Mouse (Mus musculus) midbrain, embryonic 14.5 days (tissue): Measurements from ENCODE around the gene Abca12. TPM values are rescaled to one million over a fixed set of nuclear protein-coding genes. Genes with fewer than 3 reads are reported as not detected.

Experiments used
- ATAC-seq: fragments of 200-750 bp; cut with Nextera tagmentation; 2 replicates; pipeline ENCODE4 v1.8.0; 2017; ENCODE audit warnings: moderate number of reproducible peaks, moderate library complexity; ENCODE audit not compliant: low FRiP score, low TSS enrichment
- DNase-seq: peaks from one replicate; pipeline ENCODE4 v3.0.0-alpha.2; 2015
- H3K27ac ChIP-seq: fragments of 300-500 bp; sonication (generic); replicated peaks from 2 replicates; pipeline ENCODE4 v1.5.1; 2014; ENCODE audit warnings: mild to moderate bottlenecking, low read depth, low read length, moderate library complexity
- H3K27me3 ChIP-seq: fragments of 300-500 bp; sonication (generic); 2 replicates; pipeline ENCODE4 v1.6.1; 2014; ENCODE audit warnings: low read length, control low read depth, mixed read lengths; ENCODE audit not compliant: control insufficient read depth, insufficient read depth
- H3K36me3 ChIP-seq: fragments of 300-500 bp; sonication (generic); 2 replicates; pipeline ENCODE4 v1.6.1; 2014; ENCODE audit warnings: low read length, control low read depth; ENCODE audit not compliant: control insufficient read depth, insufficient read depth
- H3K4me1 ChIP-seq: fragments of 300-500 bp; sonication (generic); 2 replicates; pipeline ENCODE4 v1.6.1; 2014; ENCODE audit warnings: mild to moderate bottlenecking, antibody characterized with exemption, low read length, control low read depth; ENCODE audit not compliant: control insufficient read depth, insufficient read depth
- H3K4me2 ChIP-seq: fragments of 300-500 bp; sonication (generic); 2 replicates; pipeline ENCODE4 v1.6.1; 2014; ENCODE audit warnings: mild to moderate bottlenecking, low read length, moderate library complexity
- H3K4me3 ChIP-seq: fragments of 300-500 bp; sonication (generic); replicated peaks from 2 replicates; pipeline ENCODE4 v1.5.1; 2014; ENCODE audit warnings: low read depth, low read length
- H3K9ac ChIP-seq: fragments of 300-500 bp; sonication (generic); replicated peaks from 2 replicates; pipeline ENCODE4 v1.6.1; 2014; ENCODE audit warnings: mild to moderate bottlenecking, low read length, moderate library complexity
- H3K9me3 ChIP-seq: fragments of 300-500 bp; sonication (generic); 2 replicates; pipeline ENCODE4 v1.6.1; 2016; ENCODE audit warnings: low read length, control low read depth, mixed read lengths; ENCODE audit not compliant: control insufficient read depth
- WGBS: fragments of 180-500 bp; shearing (Covaris S2); extraction: QIAGEN DNeasy Blood & Tissue Kit; methylation state at CpG from one replicate; pipeline ENCODE4 v1.1.7; 2014; 5-methylcytosine and 5-hydroxymethylcytosine counted together
- polyA plus RNA-seq: library from polyadenylated mRNA; unstranded; fragments of >200 nt; fragmentation: Nextera tagmentation; extraction: Ambion mirVana; gene quantifications from 2 replicates; pipeline ENCODE4 v1.2.1, GENCODE M21; 2014

Gene Abca12
- polyA plus RNA-seq, 1 experiment from 2014 or later, result not detected

DNA sequence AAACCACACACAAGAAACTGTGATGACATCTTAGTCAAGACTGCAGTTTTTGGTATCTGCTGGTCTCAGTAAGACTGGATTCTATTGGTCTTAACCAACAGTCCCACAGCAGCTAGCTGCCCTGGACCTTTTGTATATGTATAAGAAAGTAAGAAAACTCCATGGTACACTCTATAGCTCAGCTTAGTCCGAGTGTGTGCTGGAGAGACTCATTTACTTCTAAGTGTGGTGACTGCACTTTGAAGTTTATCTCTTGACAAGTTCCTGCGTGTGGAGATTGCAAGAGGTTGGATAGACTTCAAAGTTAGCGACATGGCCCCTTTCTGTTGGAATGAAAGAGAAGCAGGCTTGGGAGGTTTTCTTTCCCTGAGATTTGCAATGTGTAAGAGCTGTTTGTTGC is 17.1 kb downstream of the Abca12 start:
- Histone ChIP-seq H3K4me2 (no peak overlapping the region), H3K27ac (no peak overlapping the region), H3K27me3 (no peaks in the 10 kb centered on the region), H3K36me3 (no peaks in the 10 kb centered on the region), H3K9ac (no peak overlapping the region), H3K4me3 (no peak overlapping the region), H3K9me3 (no peaks in the 10 kb centered on the region), H3K4me1 (no peaks in the 10 kb centered on the region)
- ATAC-seq, result no peak
- WGBS, result 79% methylated on average over 3 of the region's 3 CpGs
- DNase-seq, result no peak

DNA sequence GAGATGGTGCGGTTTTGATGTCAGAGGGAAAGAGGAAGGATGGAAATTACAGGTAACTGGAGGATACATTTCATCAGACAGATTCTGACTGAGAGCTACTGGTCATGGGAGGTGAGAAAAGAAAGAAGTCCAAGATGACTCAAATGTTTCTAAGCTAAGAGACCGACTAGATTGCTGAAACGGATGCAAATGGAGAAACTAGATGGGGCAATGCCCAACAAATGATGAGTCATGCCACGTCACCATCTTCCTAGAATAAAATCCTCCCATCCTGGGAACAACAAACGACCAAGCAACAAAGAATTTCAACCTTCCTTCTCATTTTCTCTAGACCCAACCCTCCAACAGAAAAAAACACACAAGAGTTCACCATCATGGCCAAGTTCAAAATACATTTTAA is 18.6 kb downstream of the Abca12 start:
- Histone ChIP-seq H3K4me2 (no peak overlapping the region), H3K9ac (no peak overlapping the region), H3K9me3 (no peaks in the 10 kb centered on the region), H3K4me3 (no peak overlapping the region), H3K4me1 (no peaks in the 10 kb centered on the region), H3K27me3 (no peaks in the 10 kb centered on the region), H3K36me3 (no peaks in the 10 kb centered on the region), H3K27ac (no peak overlapping the region)
- ATAC-seq, result no peak
- WGBS, result 91% methylated on average over 5 of the region's 5 CpGs
- no peak for DNase-seq

DNA sequence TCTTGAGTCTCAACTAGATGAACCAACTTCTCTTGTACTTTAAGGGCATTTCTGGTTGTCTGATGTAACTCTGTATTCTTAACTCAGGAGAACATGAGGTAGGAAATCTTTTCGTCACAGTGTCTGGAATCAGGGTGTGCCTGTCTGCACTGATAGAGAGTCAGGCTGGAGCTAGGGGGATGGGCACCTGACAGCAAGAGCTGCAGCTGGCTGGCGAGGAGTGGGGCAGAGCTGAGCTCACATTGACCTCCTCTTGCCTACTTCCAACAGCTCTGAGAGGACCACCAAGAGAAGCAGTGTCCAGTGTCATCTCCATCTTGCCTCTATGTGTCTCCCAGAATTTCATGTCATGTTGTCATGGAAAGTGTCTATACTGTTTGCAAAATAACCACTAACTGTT is 20.5 kb downstream of the Abca12 start:
- Histone ChIP-seq H3K4me1 (no peaks in the 10 kb centered on the region), H3K9ac (no peak overlapping the region), H3K27ac (no peak overlapping the region), H3K36me3 (no peaks in the 10 kb centered on the region), H3K27me3 (no peaks in the 10 kb centered on the region), H3K4me3 (no peak overlapping the region), H3K4me2 (no peak overlapping the region), H3K9me3 (no peaks in the 10 kb centered on the region)
- 66% methylated on average over 2 of the region's 2 CpGs for WGBS
- DNase-seq, result no peak
- ATAC-seq, result no peak

- H3K27ac ChIP-seq, result no peak overlapping the region
- no peak overlapping the region for H3K9ac ChIP-seq
- H3K4me3 ChIP-seq, result no peak overlapping the region
- ATAC-seq (no peak), DNase-seq (no peak)
- no peaks in the 10 kb centered on the region for H3K4me1 ChIP-seq
- no peaks in the 10 kb centered on the region for H3K9me3 ChIP-seq
- WGBS, result 69% methylated on average over 8 of the region's 8 CpGs
- H3K4me2 ChIP-seq, result no peak overlapping the region
- H3K27me3 ChIP-seq, result no peaks in the 10 kb centered on the region
- H3K36me3 ChIP-seq, result no peaks in the 10 kb centered on the region
Observed at GRCm38 (mm10) chr1:71393489-71393888, 21.2 kb downstream of the Abca12 start.

DNA sequence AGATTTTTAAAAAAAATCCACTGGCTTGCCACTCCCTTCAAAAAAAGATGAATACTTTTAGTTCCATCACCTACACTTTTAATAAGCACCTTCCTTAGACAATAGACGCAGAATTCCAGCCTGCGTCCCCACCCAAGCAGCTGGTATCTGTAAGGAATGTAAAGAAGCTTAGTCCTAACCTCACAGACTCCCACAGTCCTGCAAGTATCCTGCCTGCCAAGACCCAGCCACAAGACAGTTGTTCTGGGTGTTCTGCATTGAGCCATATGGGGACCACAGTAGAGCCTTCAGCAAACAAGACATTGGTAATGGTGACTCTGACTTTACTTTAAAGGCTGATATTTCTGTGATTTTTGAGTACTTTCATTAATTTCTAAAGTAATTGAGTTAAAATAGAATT is 22.2 kb downstream of the Abca12 start:
- ATAC-seq (no peak), DNase-seq (no peak)
- H3K27me3 ChIP-seq, result no peaks in the 10 kb centered on the region

GRCm38 (mm10) chr1:71386593-71386992 is 28.1 kb downstream of the Abca12 start:
- Histone ChIP-seq H3K4me1 (no peaks in the 10 kb centered on the region), H3K27me3 (no peaks in the 10 kb centered on the region), H3K27ac (no peak overlapping the region), H3K36me3 (no peaks in the 10 kb centered on the region), H3K4me3 (no peak overlapping the region), H3K9ac (no peak overlapping the region), H3K4me2 (no peak overlapping the region), H3K9me3 (no peaks in the 10 kb centered on the region)
- no peak for ATAC-seq
- WGBS, result 92% methylated on average over 8 of the region's 8 CpGs
- no peak for DNase-seq

More for the DNA sequence above, 22.2 kb downstream of the Abca12 start:
- H3K4me3 ChIP-seq, result no peak overlapping the region
- H3K4me1 ChIP-seq, result no peaks in the 10 kb centered on the region
- no peaks in the 10 kb centered on the region for H3K9me3 ChIP-seq
- H3K9ac ChIP-seq, result no peak overlapping the region
- WGBS, result 91% methylated on average over 2 of the region's 2 CpGs
- no peaks in the 10 kb centered on the region for H3K36me3 ChIP-seq
- no peak overlapping the region for H3K4me2 ChIP-seq
- no peak overlapping the region for H3K27ac ChIP-seq

DNA sequence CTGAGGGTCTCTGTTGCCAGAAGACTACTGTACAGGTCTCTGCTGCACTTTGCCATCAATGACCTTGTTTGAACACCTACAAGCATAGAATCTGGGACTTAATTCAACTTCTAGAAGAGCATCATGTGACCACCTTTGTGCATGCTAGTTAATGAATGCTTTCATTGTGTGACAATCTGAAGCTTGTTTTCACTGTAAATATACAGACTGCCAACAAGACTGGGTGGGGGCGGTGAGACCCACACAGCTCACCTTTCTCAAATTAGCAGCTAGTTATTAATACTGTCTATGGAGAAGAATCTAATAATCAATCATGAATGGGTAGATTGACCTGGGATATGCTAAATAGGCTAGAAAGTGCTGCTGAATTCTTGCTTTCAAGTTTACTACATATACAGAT is 30.6 kb downstream of the Abca12 start:
- Histone ChIP-seq H3K27me3 (no peaks in the 10 kb centered on the region), H3K4me3 (no peak overlapping the region), H3K4me1 (no peaks in the 10 kb centered on the region), H3K36me3 (no peaks in the 10 kb centered on the region), H3K27ac (no peak overlapping the region), H3K9ac (no peak overlapping the region), H3K4me2 (no peak overlapping the region), H3K9me3 (no peaks in the 10 kb centered on the region)
- DNase-seq, result no peak
- 97% methylated on average over 1 of the region's 1 CpGs for WGBS
- ATAC-seq, result no peak

- Histone ChIP-seq H3K9ac (no peak overlapping the region), H3K4me3 (no peak overlapping the region), H3K4me2 (no peak overlapping the region), H3K36me3 (no peaks in the 10 kb centered on the region), H3K27ac (no peak overlapping the region), H3K27me3 (no peaks in the 10 kb centered on the region), H3K4me1 (no peaks in the 10 kb centered on the region), H3K9me3 (no peaks in the 10 kb centered on the region)
- DNase-seq, result no peak
- ATAC-seq, result no peak
- WGBS, result 97% methylated on average over 5 of the region's 5 CpGs
Observed at GRCm38 (mm10) chr1:71373090-71373489, 41.6 kb downstream of the Abca12 start.

DNA sequence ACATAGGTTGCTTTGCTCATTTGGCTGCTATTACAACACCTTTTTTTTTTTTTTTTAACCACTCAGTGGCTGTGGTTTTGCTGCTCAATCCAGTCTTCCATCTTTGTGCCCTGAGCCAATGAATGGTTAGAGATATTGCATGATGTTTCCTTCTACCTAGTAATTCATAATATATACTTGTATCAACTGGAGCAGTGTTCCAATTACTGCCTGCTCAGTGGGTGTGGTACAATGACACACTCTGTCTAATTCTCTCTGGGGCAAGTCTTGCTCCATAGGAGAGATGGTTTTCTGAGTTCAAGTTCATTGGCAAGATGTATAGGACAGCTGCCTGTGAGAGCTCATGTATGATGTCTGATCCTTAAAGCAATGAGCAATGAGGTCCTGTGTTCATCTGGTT is 44.4 kb downstream of the Abca12 start:
- H3K4me3 ChIP-seq, result no peak overlapping the region
- no peak overlapping the region for H3K9ac ChIP-seq
- no peak for DNase-seq
- H3K36me3 ChIP-seq, result no peaks in the 10 kb centered on the region
- no peak for ATAC-seq
- H3K27me3 ChIP-seq, result no peaks in the 10 kb centered on the region
- no peaks in the 10 kb centered on the region for H3K9me3 ChIP-seq
- H3K4me1 ChIP-seq, result no peaks in the 10 kb centered on the region
- no peak overlapping the region for H3K27ac ChIP-seq
- H3K4me2 ChIP-seq, result no peak overlapping the region
